Comparison of ENCODE assay signal across 25 mouse cellular contexts in the genomic region with DNA sequence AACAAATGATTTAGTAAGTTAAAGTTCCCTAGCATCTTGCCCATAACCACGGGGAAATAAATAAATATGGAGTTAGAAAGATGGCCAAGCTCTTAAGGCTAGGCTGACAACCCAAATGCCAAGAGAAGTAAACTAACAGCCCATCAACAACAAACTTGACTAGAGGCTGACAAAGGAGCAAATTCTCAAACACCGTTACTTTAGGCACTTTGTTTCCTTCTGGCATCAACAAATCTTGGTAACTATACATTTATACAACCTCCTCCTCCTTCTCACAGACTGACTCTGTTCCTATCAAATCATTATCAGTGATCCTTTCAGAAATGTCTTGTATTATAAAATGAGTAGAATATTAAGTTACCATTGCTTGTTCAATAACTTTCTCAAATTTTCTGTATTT.
"Had no signal": no experiment of that assay in that cellular context is flagged by ENCODE, and none has a peak within 500 bp of the region (broad histone marks: within the 10 kb centered on the region; RNA-seq: fewer than 3 reads in every experiment).

No protein-coding gene starts in this region.

- H3K27me3 ChIP-seq: heart, embryonic 13.5 days; heart, embryonic 15.5 days; hindbrain, embryonic 13.5 days; hindbrain, embryonic 15.5 days; kidney, embryonic 15.5 days; limb, embryonic 12.5 days had no signal

- H3K9ac ChIP-seq: heart, embryonic 13.5 days; heart, embryonic 15.5 days; hindbrain, embryonic 13.5 days; hindbrain, embryonic 15.5 days; kidney, embryonic 15.5 days; limb, embryonic 12.5 days had no signal

- H3K4me2 ChIP-seq: heart, embryonic 11.5 days; heart, embryonic 13.5 days; heart, embryonic 15.5 days; hindbrain, embryonic 13.5 days; hindbrain, embryonic 15.5 days; kidney, embryonic 15.5 days; limb, embryonic 12.5 days; liver, embryonic 11.5 days had no signal

- H3K4me1 ChIP-seq: limb, embryonic 10.5 days; limb, embryonic 12.5 days had no signal

- H3K27ac ChIP-seq: heart, adult 2 months; heart, embryonic 13.5 days; heart, embryonic 15.5 days; hindbrain, embryonic 13.5 days; hindbrain, embryonic 15.5 days; hindbrain, postnatal 0 days; kidney, embryonic 15.5 days; kidney, postnatal 0 days; limb, embryonic 10.5 days; limb, embryonic 12.5 days had no signal

- H3K4me3 ChIP-seq: heart, adult 2 months; heart, embryonic 13.5 days; heart, embryonic 15.5 days; hindbrain, embryonic 13.5 days; hindbrain, embryonic 15.5 days; kidney, embryonic 15.5 days; limb, embryonic 10.5 days; limb, embryonic 12.5 days had no signal

- H3K36me3 ChIP-seq: heart, embryonic 15.5 days; hindbrain, embryonic 13.5 days; hindbrain, embryonic 15.5 days had no signal

- H3K9me3 ChIP-seq: heart, embryonic 13.5 days; heart, embryonic 15.5 days; hindbrain, embryonic 13.5 days; hindbrain, embryonic 15.5 days; kidney, embryonic 15.5 days; limb, embryonic 10.5 days; limb, embryonic 12.5 days had no signal

- ATAC-seq: hindbrain, postnatal 0 days; intestine, embryonic 16.5 days had no signal

- DNase-seq: gastrocnemius, postnatal 14 days; gastrocnemius, postnatal 36 days; heart, adult 2 months; heart, postnatal 14 days; heart, postnatal 36 days; kidney, adult 11 months; kidney, adult 2 months; kidney, adult 9 months; kidney, postnatal 14 days; kidney, postnatal 36 days; layer of hippocampus, adult 9-11 months; layer of hippocampus, postnatal 36 days; liver had no signal
